Mouse (Mus musculus) liver, embryonic 14.5 days (tissue): ENCODE results near the gene Trdmt1.
"Not testable (repeated sequence)": the region's sequence is repeated elsewhere in the genome, so short reads cannot be mapped to it uniquely, and the experiment has no call there.

Experiments
- CTCF ChIP-seq: IDR thresholded peaks from 2 replicates; pipeline ENCODE4 v1.5.1; 2016; ENCODE audit warnings: antibody characterized with exemption, low read depth, control low read depth
- EP300 ChIP-seq: IDR thresholded peaks from 2 replicates; pipeline ENCODE4 v1.6.1; 2016; ENCODE audit warnings: antibody characterized with exemption, low read depth

DNA sequence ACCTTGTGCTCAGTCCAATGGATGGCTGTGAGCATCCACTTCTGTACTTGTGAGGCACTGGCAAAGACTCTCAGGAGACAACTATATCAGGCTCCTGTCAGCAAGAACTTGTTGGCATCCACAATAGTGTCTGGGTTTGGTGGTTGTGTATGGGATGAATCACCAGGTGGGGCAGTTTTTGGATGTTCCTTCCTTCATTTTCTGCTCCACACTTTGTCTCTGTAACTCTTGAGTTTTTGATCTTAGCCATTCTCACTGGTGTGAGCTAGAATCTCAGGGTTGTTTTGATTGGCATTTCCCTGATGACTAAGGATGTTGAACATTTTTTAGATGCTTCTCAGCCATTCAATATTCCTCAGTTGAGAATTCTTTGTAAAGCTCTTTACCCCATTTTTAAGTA is 39.3 kb upstream of the Trdmt1 start:
- not testable (repeated sequence) for TF ChIP-seq CTCF, EP300
